Mouse (Mus musculus): Measurements from ENCODE around the gene R3hdm2.

- TF ChIP-seq CTCF (IDR thresholded peaks at IDR 0.05; ENCODE audit: low read depth, low read length), result no peak
- TF ChIP-seq POLR2A (IDR thresholded peaks at IDR 0.05; ENCODE audit: insufficient read depth, low read length), result no peak
These were observed 136.6 kb downstream of the R3hdm2 start for GRCm38 (mm10) chr10:127516576-127517260.
